Mouse (Mus musculus): ENCODE measurements around the gene Ccdc85a. TPM values are rescaled to one million over a fixed set of nuclear protein-coding genes. Genes with fewer than 3 reads are reported as not detected.

Ccdc85a gene
- polyA plus RNA-seq, 1 experiment from 2014 or later: 2.0 TPM

Other genes with a start within 250 kb of the Ccdc85a start
- 0.39 TPM in 1 of 2 replicates, not detected in the other for gene Gm6685, start 244.5 kb downstream of the Ccdc85a start, polyA plus RNA-seq (2014; fragmentation: Nextera tagmentation; extraction: Ambion mirVana)